Mouse (Mus musculus) frontal cortex, postnatal 25 days (tissue): ENCODE measurements around the gene Prph2.
A peak's percentile ranks its signal among the peaks of the same experiment; 100 is the strongest.

Source experiments
- DNase-seq, 2 experiments: peaks; one replicate each; pipeline ENCODE4 v3.0.0; 2022; ENCODE audit warnings: low spot score in 2 of 2

Prph2 gene

DNA sequence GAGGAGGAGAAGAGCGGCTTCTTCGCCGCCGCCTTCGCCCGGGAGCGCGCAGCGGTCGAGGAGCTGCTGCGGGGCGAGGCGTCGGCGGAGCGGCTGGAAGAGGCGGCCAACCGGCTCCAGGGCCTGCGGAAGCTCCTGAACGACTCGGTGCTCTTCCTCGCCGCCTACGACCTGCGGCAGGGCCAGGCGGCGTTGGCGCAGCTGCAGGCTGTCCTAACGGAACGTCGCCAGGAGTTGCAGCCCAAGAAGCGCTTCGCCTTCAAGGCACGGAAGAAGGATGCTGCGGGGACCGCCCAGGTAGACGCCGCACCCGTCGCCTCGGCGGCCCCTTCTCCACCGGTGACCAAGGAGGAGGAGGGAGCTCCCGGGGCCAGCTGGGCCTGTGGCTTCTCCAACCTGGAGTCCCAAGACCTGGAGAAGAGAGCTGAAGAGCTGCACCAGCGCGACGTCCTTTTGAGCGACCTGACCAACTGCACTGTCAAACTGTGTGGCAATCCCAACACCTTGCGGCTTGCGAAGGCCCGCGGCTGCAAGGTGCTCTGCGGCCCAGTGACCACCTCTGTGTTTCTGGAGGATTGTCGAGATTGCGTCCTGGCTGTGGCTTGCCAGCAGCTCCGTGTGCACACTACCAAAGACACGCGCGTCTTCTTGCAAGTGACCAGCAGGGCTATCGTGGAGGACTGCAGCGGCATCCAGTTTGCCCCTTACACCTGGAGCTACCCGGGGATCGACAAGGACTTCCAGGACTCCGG, 19.2 kb upstream of the Prph2 start:
- peak; percentile 16 to 37 for DNase-seq

- no peak for DNase-seq
Observed at GRCm38 (mm10) chr17:46895426-46895825, 14.8 kb upstream of the Prph2 start.

GRCm38 (mm10) chr17:46897221-46897950, 12.9 kb upstream of the Prph2 start:
- no peak for DNase-seq

GRCm38 (mm10) chr17:46900941-46901340, 9.3 kb upstream of the Prph2 start:
- DNase-seq, result no peak

GRCm38 (mm10) chr17:46903876-46904490, 6.3 kb upstream of the Prph2 start:
- DNase-seq, result peak; percentile 59 to 67

DNA sequence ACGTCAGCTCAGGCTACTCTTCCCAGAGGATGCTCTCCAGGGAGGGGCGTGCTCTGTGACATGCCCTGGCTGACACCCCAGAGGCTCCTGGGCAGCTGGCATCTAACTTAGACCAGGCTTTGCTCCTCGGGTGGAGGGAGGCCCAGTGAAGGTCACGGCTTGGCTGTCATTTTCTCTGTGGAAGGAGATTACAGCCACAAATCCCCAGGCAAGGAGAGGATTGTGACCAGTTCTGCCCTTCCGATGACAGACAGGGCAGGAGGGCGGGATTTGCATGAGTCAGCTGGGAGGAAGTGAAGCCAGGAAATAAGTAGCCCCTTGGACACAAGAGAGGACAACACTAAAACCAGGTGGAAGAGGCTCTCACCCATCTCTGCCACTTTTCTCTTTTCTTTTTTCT, 2.1 kb downstream of the Prph2 start:
- DNase-seq, result no peak

DNA sequence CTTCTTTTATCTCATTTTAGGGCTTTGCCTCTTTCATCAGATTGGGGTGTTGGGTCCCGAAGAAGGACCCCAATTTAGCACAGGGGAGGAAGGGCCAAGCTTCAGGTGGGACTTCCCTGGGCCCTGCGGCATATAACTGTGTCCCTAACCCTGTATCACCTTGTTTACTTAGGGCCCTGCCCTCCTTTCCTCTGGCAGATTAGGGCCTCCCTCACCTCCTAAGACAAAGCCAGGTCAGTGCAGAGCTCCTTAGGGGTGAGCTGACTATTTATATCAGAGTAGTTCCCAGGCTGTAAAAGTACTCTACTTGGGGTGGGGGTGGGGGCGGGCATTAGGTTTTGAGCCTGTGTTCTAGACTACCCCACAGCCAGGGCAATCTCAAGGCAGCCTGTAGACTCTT, 4.9 kb downstream of the Prph2 start:
- DNase-seq, result no peak

DNA sequence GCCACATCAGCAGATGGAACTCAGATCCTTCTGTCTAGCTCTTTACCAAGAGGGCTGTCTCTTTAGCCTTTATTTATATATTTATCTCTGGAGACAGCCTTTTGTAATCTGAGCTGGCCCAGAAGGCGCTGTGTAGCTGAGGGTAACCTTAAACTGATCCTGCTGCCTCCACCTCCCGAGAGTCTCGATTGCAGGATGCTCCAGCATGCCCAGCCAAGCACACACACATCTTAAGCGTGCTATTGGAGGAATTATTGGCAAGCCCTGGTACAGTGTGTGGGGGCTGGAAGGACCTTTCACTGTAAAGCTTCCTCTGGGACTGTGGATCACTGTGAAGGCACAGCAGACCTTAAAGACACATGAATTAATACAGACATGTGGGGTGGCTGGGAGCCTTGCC, 8.7 kb downstream of the Prph2 start:
- no peak for DNase-seq

GRCm38 (mm10) chr17:46920855-46921254, 10.6 kb downstream of the Prph2 start:
- no peak for DNase-seq

GRCm38 (mm10) chr17:46926192-46926591, 15.9 kb downstream of the Prph2 start:
- DNase-seq, result no peak

- no peak for DNase-seq
Observed at GRCm38 (mm10) chr17:46926941-46927340, 16.7 kb downstream of the Prph2 start.

DNA sequence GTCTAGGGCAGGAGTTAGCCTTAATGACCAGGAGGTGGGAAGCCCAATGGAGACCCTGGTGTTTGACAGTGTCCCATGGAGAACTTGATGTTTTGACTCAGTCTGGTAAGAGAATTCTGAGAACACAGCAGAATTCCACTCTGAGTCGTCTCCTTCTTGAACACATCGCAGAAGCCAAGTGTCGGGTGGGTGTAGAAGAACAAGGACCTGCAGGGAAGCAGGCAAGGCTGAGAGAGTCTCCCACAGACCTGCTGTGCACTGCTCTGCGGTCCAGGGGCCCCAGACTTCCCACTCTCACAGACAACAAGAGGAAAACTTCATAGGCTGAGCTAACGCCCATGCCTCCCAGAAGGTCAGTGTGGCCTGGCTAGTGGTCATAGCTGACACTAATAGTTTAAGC, 17.5 kb downstream of the Prph2 start:
- DNase-seq, result no peak

- DNase-seq, result no peak
Observed at GRCm38 (mm10) chr17:46929277-46929676, 19.0 kb downstream of the Prph2 start.

DNA sequence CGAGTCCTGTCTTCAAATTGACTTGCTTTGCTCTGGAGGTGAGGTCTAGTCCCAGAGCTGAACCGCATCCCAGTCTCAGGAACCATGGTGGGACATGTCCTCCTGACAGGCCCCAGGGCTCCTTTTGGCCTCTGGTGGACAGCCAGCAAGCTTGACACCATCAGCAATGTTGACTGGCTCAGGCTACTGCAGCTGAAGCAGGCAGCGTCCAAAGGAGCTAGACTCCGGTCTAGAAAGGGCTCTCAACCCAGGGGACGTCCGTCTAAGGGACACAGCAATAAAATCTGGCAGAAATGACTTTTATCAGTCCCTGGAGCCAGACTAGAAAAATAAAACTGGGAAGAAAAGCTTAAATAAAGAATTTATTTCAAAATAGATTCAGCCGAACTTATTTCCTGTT, 19.6 kb downstream of the Prph2 start:
- DNase-seq, result no peak

DNA sequence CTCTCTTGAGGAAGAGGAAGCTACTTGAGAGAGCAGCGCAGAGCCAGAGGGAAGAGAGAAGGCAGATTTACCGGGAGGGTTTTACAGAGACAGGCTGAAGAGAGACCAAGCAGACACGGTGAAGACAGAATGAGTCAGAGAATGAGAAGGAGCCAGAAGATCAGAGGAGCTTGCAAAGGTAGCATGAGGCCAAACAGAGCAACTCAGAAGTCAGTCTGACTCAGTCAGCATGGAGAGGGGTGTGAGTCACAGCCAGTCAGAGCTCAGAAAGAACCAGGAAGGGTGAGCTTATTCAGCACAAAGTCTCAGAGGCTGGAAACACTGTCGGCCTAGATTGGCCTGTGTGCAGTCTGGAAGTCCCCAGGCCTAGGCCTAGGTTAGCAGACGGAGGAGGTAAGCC, 22.7 kb downstream of the Prph2 start:
- no peak for DNase-seq

- peak; percentile 38 to 52 for DNase-seq
Observed at GRCm38 (mm10) chr17:46933557-46934348, 23.5 kb downstream of the Prph2 start.

- DNase-seq, result no peak
Observed at GRCm38 (mm10) chr17:46940461-46940860, 30.2 kb downstream of the Prph2 start.

DNA sequence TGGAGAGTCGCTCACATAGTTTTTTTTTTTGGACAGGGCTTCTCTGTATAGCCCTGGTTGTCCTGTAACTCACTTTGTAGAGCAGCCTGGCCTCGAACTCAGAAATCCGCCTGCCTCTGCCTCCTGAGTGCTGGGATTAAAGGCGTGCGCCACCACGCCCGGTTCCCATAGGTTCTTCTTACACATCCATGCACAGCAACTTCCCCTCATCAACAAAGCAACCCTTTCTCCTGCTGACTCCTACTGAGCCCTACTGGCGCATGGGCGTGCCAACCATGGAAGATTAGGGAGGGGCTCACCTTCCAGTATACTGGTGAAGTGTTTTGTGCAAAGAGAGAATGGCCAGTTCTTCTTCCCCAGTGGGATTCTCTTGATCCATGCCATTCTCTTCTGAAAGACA, 32.2 kb downstream of the Prph2 start:
- DNase-seq, result no peak

DNA sequence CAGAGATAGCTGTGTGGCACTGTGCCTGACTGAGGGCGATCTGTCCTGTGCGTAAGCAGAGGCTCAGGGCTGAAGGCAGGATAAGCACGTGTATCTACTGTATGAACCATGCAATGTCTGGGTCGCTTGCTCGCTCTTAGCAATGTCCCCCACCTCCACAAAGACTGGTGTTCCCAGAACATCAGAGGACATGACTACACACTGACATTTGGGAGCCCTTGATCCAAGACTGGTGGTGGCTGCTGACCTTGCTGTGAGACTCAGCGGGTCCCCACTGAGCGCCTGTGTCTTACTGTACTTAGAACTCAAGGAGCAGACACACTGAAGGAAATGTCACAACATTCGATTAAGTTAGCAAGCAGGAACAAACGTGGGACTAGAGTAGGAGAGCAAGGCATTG, 36.0 kb downstream of the Prph2 start:
- no peak for DNase-seq

DNA sequence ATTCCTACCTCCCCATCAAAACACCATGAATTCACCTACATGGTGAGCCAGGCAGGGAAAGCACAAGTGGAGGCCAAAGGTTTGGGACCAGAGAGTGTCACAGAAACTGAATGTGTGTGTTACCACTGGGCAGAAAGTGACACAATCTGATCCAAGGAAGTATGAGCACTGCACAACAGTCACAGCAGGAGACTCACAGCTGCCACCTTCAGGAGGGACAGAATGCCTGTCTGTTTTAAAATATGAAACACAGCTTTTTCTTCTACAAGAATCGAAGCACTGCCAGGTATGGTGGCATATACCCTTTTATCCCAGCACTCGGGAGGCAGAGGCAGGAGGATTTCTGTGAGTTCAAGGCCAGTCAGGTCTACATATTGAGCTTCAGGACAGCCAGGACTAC, 47.8 kb downstream of the Prph2 start:
- DNase-seq, result no peak

GRCm38 (mm10) chr17:46960216-46960615, 50.0 kb downstream of the Prph2 start:
- DNase-seq, result no peak

DNA sequence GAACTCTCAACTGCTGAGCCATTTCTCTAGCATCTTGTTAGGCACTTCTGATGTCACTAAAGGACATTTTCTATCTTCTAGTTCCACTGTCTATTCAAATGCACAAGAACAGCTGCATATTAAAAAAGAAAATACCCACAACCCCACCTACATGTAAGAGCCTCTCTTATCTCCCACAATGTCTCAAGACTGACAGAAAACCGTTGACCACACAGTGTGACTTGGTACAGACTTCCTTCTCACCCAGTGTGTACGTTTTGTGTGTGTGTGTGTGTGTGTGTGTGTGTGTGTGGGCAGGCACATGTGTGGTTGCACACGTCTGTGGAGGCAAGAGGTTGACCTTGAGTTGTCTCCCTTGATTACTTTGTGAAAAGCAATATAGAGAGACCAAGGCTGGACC, 51.9 kb downstream of the Prph2 start:
- no peak for DNase-seq
